Mouse (Mus musculus) MEL (cell line): ENCODE data around the gene Mpp2.

Source experiments
- CHD1 ChIP-seq: IDR thresholded peaks from 2 replicates; pipeline ENCODE4 v1.6.1; 2012; ENCODE audit warnings: low read depth, mild to moderate bottlenecking, inconsistent platforms, low read length, improper control_type of control experiment
- CTCF ChIP-seq, 3 experiments: IDR thresholded peaks in 2 of 3; conservative IDR thresholded peaks in 1 of 3; 2 replicates each; pipeline ENCODE4 v1.5.1; 2011 to 2012; ENCODE audit warnings: low read length in 3 of 3, low read depth in 2 of 3, mild to moderate bottlenecking in 2 of 3, improper control_type of control experiment in 1 of 3, inconsistent platforms in 1 of 3, mixed read lengths in 1 of 3, moderate library complexity in 1 of 3; ENCODE audit not compliant: control insufficient read depth in 1 of 3, insufficient read depth in 1 of 3, poor library complexity in 1 of 3, severe bottlenecking in 1 of 3
- MAZ ChIP-seq: IDR thresholded peaks from 2 replicates; pipeline ENCODE4 v1.6.1; 2012; ENCODE audit warnings: low read depth, mild to moderate bottlenecking, inconsistent platforms, low read length, improper control_type of control experiment

- TF ChIP-seq CTCF (IDR thresholded peaks at IDR 0.05 in 2 of 3, conservative IDR thresholded peaks at IDR 0.05 in 1 of 3; ENCODE audit: control insufficient read depth in 1 of 3, insufficient read depth in 1 of 3, low read depth in 2 of 3, low read length in 3 of 3, poor library complexity in 1 of 3, severe bottlenecking in 1 of 3) (no peak), CHD1 (no peak), MAZ (no peak)
These were observed 46.9 kb downstream of the Mpp2 start, which contains the start of gene Cd300lg for GRCm38 (mm10) chr11:102041350-102041949.
